Mouse (Mus musculus): ENCODE data around the gene Pik3cg.
A peak's percentile ranks its signal among the peaks of the same experiment; 100 is the strongest.
"Not testable (repeated sequence)": the region's sequence is repeated elsewhere in the genome, so short reads cannot be mapped to it uniquely, and the experiment has no call there.

The Pik3cg gene

DNA sequence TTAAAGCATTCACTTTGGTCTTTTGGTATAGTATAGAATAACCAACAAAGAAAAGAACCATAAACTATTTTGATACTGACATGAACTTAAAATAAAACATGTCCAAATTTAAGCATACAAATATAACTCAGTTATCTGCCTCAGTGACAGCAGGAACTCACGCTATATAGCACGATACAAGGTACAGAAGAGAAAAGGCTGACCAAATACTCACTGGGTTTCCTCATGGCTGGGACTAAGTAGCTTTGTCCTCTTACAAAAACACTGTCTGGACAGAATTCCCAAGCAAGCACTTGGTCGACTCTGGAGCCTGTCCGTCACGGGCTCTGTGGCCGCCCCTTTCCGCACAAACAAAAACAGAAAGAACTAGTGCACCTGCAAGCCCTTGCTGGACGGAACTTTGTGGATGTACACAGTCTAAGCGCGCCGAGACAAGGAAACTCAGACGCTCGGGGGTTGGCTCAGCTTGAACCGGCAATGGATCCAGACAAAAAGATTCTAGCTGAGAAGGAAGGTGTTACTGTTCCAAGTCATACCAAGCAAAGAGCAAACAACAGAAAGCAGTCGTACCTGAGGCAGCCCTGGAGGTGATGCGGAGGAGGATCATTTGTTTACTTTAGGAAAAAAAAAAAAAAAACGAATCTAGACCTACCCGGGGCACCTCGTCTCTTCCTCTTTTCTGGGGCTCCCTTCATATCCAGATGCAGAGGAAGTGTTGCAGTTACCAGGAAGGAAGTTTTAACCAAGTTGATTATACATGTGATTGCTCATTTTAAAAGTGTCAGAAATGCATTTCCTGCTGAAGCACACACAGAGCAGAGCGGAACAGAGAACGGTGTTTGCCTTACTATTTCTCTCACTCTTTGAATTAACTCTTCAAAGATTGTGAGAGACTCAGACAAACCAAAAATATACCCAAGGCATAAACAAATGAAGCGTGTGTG lies at the start of gene Pik3cg:
Gene Pik3cg, minus strand, starts transcription at position 712 of the 944 bp plus-strand sequence.
- DNase-seq (ENCODE audit: low read depth, low spot score) = no peak

DNA sequence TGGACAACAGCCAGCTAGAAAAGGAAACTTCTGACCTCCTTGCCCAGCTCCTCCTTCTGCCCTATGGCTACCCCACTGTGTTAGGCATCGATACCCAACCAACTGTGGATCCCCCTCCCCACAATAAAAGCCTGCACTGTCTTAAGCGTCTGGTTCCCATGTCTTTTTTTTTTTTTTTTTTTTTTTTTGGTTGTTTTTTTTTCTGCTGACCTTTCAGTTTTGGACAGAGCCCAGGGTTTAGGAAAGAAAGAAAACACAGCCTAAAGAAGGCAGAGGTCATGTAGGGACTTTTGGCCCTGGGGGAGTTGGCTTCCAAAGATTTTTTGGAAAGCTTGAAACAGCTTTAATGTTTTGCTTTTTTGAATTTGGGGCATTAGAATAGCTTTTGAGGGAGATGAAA lies 40.0 kb upstream of the Pik3cg start:
- DNase-seq (ENCODE audit: low read depth, low spot score) = no peak

DNA sequence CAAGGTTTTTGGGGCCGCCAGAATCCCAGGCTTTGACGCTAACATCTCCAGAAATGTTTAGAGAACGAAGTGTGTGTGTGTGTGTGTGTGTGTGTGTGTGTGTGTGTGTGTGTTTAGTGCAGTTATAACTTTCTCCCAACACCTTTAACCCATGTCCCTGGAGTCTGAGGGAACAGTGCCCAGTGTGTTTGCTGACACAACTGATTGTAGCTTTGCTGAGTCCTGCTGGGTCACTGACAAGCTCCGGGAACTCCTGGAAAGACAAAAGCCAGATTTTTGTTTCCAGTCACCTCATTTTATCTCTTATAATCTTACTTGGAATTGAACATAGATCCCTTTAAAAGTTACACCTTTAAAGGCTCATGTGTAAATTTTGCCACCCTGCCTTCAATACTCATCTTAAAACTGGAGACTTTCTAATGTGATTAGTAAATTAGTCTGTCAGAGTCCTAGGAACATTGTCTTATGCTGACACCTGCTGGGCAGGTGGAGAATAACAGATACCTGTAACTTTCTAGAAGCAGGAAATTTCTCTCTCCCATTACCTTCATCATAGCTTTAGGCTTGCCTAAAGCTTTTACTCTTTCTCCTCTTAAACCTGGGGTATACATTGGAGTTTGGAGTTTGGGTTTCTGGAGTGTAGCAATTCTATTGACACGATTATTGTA lies 37.2 kb upstream of the Pik3cg start:
- DNase-seq (ENCODE audit: low read depth, low spot score) = peak; percentile 47

DNA sequence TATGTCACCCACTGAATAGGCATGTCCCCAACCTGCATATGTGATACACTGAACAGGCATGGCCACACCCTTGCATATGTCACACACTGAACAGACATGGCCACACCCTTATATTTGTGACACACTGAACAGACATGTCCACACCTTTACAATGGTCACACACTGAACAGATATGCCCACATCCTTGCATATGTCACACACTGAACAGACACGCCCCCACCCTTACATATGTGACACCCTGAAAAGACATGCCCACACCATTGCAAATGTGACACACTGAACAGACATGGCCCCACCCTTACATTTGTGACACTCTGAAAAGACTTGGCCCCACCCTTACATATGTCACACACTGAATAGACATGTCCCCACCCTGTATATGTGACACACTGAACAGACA lies 35.1 kb upstream of the Pik3cg start:
- no peak for DNase-seq (ENCODE audit: low read depth, low spot score)

DNA sequence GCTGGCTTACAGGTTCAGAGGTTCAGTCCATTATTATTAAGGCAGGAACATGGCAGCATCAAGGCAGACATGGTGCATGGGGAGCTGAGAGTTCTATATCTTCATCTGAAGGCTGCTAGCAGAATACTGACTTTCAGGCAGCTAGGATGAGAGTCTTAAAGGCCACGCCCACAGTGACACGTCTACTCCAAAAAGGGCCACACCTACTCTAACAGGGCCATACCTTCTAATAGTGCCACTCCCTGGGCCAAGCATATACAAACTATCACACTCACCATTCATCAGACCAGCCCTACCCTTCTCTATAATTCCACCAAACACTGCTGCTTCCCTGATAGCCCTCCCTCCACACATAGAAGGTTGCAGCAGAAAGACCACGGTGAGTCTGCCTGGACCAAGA lies 30.7 kb upstream of the Pik3cg start:
- DNase-seq (ENCODE audit: low read depth, low spot score) = not testable (repeated sequence)

DNA sequence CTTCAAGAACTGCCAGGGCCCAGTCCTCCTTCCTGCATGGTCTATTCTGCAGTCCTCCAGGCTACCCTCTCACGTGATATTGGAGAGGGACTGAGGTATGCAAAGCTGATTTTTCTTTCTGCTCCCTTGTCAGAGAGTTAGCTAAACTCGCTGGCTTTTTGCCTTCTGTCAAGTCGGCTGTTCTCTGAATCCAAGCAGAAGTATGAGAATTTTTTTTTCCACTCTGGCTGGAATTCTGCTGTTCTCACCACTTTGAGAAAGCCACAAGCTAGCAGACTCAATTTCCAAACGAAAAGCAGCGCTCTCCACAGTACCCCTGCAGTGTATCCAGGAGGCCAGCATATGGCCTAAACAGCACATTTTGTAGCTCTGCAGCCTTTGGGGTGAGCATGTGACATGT lies 30.0 kb upstream of the Pik3cg start:
- no peak for DNase-seq (ENCODE audit: low read depth, low spot score)

DNA sequence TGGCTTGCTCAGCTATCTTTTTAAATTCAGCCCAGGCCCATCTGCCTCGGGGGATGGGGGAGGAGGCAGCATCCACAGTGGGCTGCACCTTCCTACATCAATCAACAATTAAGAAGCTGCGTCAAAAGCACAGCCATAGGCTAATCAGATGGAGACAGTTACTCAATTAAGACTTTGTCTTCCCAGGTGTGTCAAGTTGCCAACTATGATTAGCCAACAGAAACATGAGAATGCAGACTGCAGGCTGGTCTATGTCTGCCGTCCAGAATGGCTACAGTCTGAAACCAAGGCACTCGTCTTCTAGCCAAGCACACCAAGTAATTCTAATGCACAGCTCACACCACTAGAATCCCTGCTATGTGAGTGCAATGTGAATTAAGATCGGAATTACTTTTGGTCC lies 29.4 kb upstream of the Pik3cg start:
- DNase-seq (ENCODE audit: low read depth, low spot score) = no peak

DNA sequence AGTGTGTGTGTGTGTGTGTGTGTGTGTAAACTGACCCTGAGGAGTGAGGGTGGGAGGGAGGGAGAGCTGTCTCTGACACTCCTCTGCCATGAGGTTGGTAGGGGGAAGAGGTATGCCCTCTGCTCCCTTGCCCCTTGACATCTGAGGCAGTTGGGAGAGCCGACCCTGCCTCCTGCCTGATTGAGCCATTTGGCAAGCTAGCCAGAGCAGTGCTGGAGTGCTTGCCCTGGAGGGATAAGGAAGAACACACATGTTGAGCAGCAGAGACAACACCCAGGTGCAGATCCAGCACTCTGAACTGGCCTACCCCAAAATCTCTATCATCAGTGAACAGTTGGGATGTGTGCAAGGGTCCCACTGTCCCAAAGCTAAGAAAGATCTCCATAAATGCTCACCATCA lies 28.7 kb upstream of the Pik3cg start:
- DNase-seq (ENCODE audit: low read depth, low spot score) = no peak

DNA sequence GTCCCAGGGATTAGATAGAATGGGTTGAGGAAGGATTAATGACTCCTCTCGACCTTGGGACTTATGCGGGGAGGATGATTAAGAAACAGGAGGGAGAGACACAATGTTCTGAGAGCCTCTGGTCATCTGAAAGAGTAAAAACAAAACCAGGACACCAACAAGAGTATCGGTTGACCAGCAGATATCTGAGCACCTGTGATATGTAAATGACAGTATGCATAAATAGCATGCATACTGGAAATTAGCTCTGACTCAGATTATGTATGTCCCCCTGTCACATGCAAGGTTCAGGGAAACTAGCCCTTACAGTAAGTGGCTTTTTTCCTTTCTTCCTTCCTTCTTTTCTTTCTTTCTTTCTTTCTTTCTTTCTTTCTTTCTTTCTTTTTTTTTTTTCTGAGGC lies 28.0 kb upstream of the Pik3cg start:
- no peak for DNase-seq (ENCODE audit: low read depth, low spot score)

DNA sequence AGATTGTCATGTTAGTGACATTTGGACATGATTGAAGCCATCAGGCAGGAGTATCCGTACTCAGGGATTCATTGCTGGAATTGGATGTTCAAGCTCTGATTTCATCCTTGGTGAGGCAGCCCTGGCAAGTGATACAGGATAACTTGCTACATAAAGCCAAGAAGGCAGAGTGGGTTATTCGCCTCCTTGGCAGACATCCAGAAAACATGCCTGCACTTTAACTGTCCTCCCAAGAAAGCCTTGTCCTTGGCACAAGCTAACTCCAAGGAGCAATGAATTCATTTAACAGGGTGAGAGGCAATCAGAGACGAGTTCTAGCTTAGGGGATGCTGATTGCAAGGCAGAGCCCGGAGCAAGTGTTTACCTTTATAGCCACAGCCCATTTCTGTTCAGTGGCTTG lies 25.4 kb upstream of the Pik3cg start:
- DNase-seq (ENCODE audit: low read depth, low spot score) = no peak

DNA sequence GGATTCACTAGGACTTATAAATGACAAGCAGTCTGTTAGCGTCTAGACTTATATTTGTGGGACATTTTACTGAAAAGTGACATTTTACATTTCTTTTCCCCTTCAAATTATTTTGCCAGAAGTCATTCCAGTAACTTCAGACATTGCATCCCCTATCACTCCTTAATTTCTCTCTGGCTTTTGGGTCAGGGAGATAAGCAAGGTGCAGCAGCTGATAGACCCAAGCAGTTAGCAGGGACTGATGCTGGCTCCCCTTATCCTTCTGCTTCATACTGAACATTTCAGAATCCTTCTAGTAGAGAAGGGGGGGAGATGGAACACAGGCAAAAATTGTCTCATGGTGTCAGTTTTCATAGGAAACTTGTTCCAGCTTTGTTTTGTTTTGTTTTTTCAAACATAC lies 22.9 kb upstream of the Pik3cg start:
- DNase-seq (ENCODE audit: low read depth, low spot score) = no peak

DNA sequence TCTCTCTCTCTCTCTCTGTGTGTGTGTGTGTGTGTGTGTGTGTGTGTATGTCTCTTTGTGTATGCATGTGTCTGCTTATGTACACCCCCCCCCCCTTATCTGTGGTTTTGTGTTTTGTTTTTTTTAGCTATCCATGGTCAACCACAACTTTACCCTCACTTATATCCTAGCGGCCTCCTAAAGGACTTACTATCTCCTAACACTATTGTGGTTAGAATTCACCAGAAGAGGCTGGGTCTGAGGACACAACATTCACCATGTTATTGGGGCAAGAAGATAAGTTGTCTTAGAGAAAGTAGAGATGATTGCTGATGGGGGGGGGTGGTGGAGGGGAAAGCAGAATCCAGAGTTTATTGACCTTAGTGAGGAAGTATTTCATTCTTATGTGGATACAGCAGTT lies 15.2 kb upstream of the Pik3cg start:
- DNase-seq (ENCODE audit: low read depth, low spot score) = no peak

DNA sequence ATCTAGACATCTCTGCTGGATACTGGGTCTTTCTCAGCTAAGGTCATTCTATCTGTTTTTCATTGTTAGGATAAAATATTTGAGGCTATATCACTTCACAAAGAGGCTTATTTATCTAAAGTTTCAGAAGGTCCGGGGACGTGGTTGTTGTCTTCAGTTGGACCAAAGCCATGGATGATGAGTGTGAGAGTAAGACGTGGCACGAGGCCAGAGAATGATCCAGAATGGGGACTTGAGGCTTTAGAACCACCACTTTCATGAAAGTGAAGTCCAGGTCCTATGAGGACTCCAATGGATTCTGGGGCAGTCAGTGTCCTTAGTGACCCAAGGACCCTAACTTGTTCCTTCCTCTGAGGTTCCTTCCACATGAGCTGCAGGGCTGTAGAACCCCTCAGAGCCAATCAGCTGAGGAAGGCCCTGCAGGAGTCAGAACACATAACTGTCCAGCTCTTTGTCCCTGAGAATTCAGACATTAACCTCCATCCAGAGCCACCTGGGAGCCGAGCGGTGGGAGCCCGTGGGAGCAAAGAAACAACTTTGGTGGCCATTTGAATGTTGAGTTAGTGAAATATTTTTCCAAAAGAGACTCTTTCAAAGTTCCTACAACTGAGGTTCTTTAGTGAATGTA lies 14.4 kb upstream of the Pik3cg start:
- DNase-seq (ENCODE audit: low read depth, low spot score) = no peak

DNA sequence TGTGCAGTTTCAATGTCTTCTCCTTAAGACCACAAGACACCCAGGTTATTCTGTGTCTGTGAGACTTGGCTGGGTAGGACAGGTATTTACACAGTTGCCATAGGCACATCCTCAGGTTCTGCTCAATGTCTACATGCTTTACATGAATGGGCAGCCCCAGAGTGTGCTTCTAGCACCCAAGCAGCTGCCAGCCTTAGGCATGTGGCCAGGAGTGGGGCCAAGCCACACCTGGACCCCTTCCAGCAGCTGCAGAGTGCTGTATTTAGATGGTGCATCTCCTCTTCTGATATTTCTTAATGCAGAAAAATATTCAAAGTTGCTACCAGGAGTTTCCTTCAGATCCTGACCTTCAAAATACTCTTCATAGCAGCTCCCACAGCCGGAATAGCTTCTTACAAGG lies 11.9 kb upstream of the Pik3cg start:
- DNase-seq (ENCODE audit: low read depth, low spot score) = no peak

DNA sequence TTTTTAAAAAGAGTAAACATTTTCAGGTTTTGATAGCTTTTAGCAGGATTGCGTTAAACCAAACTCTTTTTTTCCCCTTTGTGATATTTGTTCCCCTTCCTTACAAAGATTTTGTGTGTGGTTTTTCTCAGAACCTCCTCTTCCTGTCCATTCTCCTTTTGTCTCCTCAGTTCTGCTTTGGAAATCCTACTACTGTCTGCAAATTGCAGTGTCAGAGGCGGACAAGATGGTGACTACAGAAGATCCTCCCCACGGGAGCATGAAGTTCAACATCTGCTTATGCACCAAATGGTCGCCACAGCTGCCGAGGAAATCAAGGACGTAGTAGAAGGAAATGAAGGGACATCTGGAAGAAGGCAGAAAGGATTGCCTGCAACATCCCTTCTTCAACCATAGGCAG lies 6.7 kb upstream of the Pik3cg start:
- no peak for DNase-seq (ENCODE audit: low read depth, low spot score)

DNA sequence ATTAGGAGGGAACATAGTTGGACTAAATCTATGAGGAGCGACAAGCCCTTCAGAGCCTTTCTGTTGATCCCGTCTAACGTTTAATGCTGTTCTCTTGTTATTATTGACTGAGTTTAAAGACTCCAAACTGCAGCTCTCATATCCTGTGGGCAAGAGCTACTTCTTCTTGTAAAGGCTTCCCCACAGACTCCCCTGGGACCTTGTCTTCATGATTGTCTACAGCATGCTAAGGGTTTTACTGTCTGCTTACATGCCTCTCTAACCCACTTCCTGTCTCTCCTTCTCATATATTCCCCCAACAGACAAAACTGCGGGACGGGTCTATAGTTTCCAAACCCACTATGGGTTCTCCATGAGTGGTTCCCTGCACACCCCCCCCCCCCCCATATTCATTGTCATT lies 4.2 kb upstream of the Pik3cg start:
- no peak for DNase-seq (ENCODE audit: low read depth, low spot score)

DNA sequence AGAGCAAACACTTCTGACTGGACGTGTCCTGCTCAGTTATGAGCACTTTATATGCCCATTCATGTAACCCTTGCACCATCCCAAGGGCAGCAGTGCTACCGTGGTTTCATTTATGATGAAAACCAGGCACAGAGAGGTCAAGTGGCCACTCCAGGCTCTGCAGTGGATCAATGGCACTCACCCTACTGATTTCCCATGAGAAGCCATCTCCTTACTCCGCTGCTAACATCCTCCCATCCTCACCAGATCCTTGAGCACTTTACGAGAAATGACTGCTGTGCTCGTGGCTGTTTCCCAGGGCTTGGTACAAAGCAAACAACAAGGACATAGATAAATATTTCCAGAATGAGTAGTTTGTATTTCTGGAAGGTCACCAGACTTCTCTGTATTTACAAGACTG lies 3.7 kb upstream of the Pik3cg start:
- DNase-seq (ENCODE audit: low read depth, low spot score) = no peak

DNA sequence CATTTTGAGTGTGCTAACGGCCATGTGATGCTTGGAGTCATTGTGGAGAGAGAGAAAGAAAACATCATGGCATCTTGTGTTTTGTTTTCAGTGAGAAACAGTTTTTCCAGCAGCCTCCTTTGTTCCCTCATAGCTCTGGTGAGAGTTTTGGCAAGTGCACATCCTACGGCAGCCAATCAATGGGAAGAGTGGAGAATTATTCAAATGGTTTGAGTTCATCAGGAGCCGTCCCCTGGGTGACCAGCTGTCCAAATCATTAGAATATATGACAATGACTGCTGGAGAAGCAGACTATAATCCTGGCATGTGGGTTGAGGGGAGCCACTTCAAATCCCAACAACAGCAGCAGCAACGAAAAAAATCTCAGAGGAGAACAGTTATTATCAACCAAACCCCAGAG lies 2.8 kb upstream of the Pik3cg start:
- DNase-seq (ENCODE audit: low read depth, low spot score) = no peak

DNA sequence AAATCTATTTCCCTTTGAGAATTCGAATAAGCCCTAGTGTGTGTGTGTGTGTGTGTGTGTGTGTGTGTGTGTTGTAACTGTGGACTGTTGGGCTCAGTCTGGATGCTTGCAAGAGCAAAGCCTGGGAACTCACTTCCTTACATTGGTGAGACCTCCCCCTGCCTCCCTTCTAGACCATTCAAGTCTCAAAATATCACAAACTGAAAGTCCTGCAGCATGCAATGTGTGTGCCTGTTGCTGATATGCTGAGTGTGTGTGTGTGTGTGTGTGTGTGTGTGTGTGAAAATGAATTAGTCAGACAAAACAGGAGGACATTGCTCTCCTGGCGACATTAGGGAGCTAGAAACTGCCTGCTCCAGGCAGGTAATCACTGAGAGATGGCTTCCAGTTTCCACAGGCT lies 492 bp upstream of the Pik3cg start:
- no peak for DNase-seq (ENCODE audit: low read depth, low spot score)

DNA sequence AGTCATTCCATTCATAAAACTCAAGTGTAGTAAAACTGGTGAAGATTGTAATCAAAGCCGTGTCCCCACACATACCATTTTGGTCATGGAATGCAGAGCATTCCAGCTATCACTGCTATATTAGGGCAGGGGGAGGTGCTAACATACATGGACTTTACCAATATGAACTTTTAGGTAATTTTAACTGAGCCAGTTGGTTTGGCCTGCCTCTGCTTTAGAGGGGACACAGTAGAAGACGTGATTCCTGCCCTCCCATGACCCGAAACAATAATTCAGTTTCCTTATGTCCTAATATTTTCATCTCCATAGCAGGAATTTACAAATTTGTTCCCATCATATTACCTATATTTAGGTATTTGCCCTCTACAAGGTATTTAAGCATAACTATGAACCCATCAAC lies 1.3 kb downstream of the Pik3cg start:
- DNase-seq (ENCODE audit: low read depth, low spot score) = no peak

DNA sequence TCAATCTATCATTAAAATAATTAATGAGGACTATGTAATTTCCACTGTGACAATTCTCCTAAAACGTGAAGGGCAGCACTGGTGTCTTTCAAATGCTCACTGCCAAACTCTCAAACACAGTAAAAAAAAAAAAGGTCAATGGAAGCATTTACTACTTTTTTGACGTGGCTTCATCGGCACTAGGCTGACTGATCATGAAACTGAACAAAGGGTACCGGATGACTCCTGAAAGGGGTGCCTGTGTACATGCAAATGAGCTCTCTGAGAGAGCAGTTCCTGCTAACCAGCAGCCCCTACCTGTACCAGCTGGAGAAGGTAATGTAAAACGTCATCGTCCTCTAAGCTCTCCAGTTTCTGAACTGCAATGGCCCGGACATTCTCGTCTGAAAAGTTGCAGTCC lies 4.8 kb downstream of the Pik3cg start:
- no peak for DNase-seq (ENCODE audit: low read depth, low spot score)

DNA sequence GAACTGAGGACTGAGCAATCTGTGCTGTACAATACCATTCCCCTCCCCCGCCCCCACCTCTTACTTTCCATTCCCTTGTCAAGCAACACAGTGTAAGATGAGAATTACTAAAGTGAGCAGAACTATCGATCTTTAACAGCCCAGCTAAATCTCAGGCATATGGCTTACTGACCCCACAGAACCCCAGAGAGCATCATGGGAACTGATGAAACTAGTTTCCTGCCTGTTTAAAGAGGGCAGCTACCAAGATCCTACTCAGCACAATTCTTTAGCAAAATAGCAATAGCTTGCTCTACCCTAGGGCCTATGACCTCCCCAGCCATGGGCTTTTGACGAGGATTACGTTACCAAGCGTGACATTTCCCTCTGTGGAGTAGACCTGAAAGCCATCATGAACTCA lies 5.9 kb downstream of the Pik3cg start:
- DNase-seq (ENCODE audit: low read depth, low spot score) = no peak

DNA sequence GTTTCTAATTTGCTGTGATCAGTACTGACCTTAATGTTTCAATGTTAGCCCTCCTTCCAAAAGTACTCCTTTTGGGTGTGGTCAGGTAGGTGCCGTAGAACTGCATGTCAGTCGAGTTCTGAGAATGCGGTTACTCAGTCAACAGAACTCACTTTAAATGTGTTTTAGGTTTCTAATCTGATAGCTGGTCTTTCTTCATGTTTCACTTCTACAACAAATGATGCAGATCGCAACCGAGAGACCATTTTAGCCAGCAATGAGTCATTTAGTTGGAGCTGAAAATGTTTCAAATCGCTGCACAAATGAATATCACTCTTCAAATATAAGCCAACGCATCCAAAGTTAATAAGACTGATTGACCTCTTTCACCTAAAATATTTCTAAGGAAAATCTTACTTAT lies 6.5 kb downstream of the Pik3cg start:
- no peak for DNase-seq (ENCODE audit: low read depth, low spot score)

All from 3T3-L1 (cell line).